Mouse (Mus musculus) embryonic fibroblast, embryonic 13.5 days (primary cell): ENCODE data around the gene Sar1b.

Source experiments
- CTCF ChIP-seq: IDR thresholded peaks from 2 replicates; pipeline ENCODE4 v1.5.1; 2011; ENCODE audit warnings: mild to moderate bottlenecking, control low read depth, low read length, moderate library complexity, borderline replicate concordance; ENCODE audit not compliant: insufficient read depth
- POLR2A ChIP-seq: IDR thresholded peaks from 2 replicates; pipeline ENCODE4 v1.6.1; 2011; ENCODE audit warnings: low read depth, mild to moderate bottlenecking, control low read depth, low read length, moderate library complexity

- TF ChIP-seq POLR2A (no peak), CTCF (no peak)
These were observed 17.4 kb upstream of the Sar1b start for GRCm38 (mm10) chr11:51746096-51746495.
